Mouse (Mus musculus) stomach, embryonic 15.5 days (tissue): ENCODE data around the gene Capn1. TPM values are rescaled to one million over a fixed set of nuclear protein-coding genes. Genes with fewer than 3 reads are reported as not detected.

Experiments used
- ATAC-seq: fragments of 200-750 bp; cut with Nextera tagmentation; 2 replicates; pipeline ENCODE4 v1.8.0; 2017; ENCODE audit warnings: low read depth, moderate number of reproducible peaks, moderate TSS enrichment; ENCODE audit not compliant: insufficient read depth, low FRiP score
- H3K27ac ChIP-seq: fragments of 300-500 bp; sonication (generic); 2 replicates; pipeline ENCODE4 v1.5.1; 2015; ENCODE audit warnings: mild to moderate bottlenecking, inconsistent platforms
- H3K27me3 ChIP-seq: fragments of 300-500 bp; sonication (generic); replicated peaks from 2 replicates; pipeline ENCODE4 v1.6.1; 2015; ENCODE audit warnings: inconsistent platforms
- H3K36me3 ChIP-seq: fragments of 300-500 bp; sonication (generic); 2 replicates; pipeline ENCODE4 v1.6.1; 2015; ENCODE audit warnings: inconsistent platforms
- H3K4me1 ChIP-seq: fragments of 300-500 bp; sonication (generic); 2 replicates; pipeline ENCODE4 v1.6.1; 2015; ENCODE audit warnings: inconsistent platforms
- H3K4me2 ChIP-seq: fragments of 300-500 bp; sonication (generic); 2 replicates; pipeline ENCODE4 v1.6.1; 2015; ENCODE audit warnings: mild to moderate bottlenecking, inconsistent platforms
- H3K4me3 ChIP-seq: fragments of 300-500 bp; sonication (generic); replicated peaks from 2 replicates; pipeline ENCODE4 v1.5.1; 2015; ENCODE audit warnings: inconsistent platforms
- H3K9ac ChIP-seq: fragments of 300-500 bp; sonication (generic); 2 replicates; pipeline ENCODE4 v1.6.1; 2015; ENCODE audit warnings: inconsistent platforms
- H3K9me3 ChIP-seq: fragments of 300-500 bp; sonication (generic); 2 replicates; pipeline ENCODE4 v1.6.1; 2016; ENCODE audit warnings: inconsistent platforms
- WGBS: fragments of 180-500 bp; shearing (Covaris S2); methylation state at CpG from one replicate; pipeline ENCODE4 v1.1.7; 2015; 5-methylcytosine and 5-hydroxymethylcytosine counted together
- microRNA-seq: library from miRNA; unstranded; fragments of <30 nt; microRNA quantifications from one replicate; pipeline ENCODE4, GENCODE M21; 2016
- polyA plus RNA-seq: library from polyadenylated mRNA; unstranded; fragments of >200 nt; fragmentation: Nextera tagmentation; extraction: Ambion mirVana; gene quantifications from 2 replicates; pipeline ENCODE4 v1.2.1, GENCODE M21; 2015

Gene Capn1
- polyA plus RNA-seq, 1 experiment from 2014 or later, result 16.4 TPM

GRCm38 (mm10) chr19:5943404-5943803 lies 72.3 kb downstream of the Capn1 start:
- ATAC-seq, result no peak
- Histone ChIP-seq H3K36me3 (0 out of 2 replicates have a peak, but pooled peaks cover 16% of the 10 kb centered on the region), H3K9ac (no peak overlapping the region), H3K4me3 (no peak overlapping the region), H3K27ac (0 out of 2 replicates have a peak overlapping the region, but pooled peaks have one; percentile 16), H3K27me3 (no peaks in the 10 kb centered on the region), H3K4me1 (peaks cover 32% of the 10 kb centered on the region), H3K4me2 (no peak overlapping the region), H3K9me3 (no peaks in the 10 kb centered on the region)
- WGBS, result 92% methylated on average over 15 of the region's 15 CpGs

- Histone ChIP-seq H3K4me1 (peaks cover 41% of the 10 kb centered on the region), H3K27ac (no peak overlapping the region), H3K4me3 (no peak overlapping the region), H3K27me3 (no peaks in the 10 kb centered on the region), H3K36me3 (0 out of 2 replicates have a peak, but pooled peaks cover 13% of the 10 kb centered on the region), H3K4me2 (no peak overlapping the region), H3K9ac (no peak overlapping the region), H3K9me3 (no peaks in the 10 kb centered on the region)
- WGBS, result 87% methylated on average over 7 of the region's 7 CpGs
- no peak for ATAC-seq
Observed at GRCm38 (mm10) chr19:5942581-5942980, 73.1 kb downstream of the Capn1 start.

- H3K9ac ChIP-seq, result no peak overlapping the region
- ATAC-seq, result no peak
Observed at GRCm38 (mm10) chr19:5940656-5941055, 75.0 kb downstream of the Capn1 start.

GRCm38 (mm10) chr19:5940173-5940572 lies 75.5 kb downstream of the Capn1 start:
- Histone ChIP-seq H3K4me2 (no peak overlapping the region), H3K9ac (no peak overlapping the region), H3K4me1 (peaks cover 45% of the 10 kb centered on the region), H3K27ac (peak overlapping the region; percentile 75), H3K36me3 (0 out of 2 replicates have a peak, but pooled peaks cover 11% of the 10 kb centered on the region), H3K27me3 (no peaks in the 10 kb centered on the region), H3K9me3 (no peaks in the 10 kb centered on the region), H3K4me3 (no peak overlapping the region)
- peak; percentile 38; the same call in 1 of the 2 replicates for ATAC-seq
- 52% methylated on average over 4 of the region's 4 CpGs for WGBS

More at GRCm38 (mm10) chr19:5940656-5941055, 75.0 kb downstream of the Capn1 start:
- H3K9me3 ChIP-seq, result no peaks in the 10 kb centered on the region
- H3K4me3 ChIP-seq, result no peak overlapping the region
- WGBS, result 84% methylated on average over 10 of the region's 10 CpGs
- peaks cover 45% of the 10 kb centered on the region for H3K4me1 ChIP-seq
- H3K36me3 ChIP-seq, result 0 out of 2 replicates have a peak, but pooled peaks cover 11% of the 10 kb centered on the region
- peak overlapping the region; percentile 75 for H3K27ac ChIP-seq
- no peak overlapping the region for H3K4me2 ChIP-seq
- H3K27me3 ChIP-seq, result no peaks in the 10 kb centered on the region

GRCm38 (mm10) chr19:5939715-5940114 lies 76.0 kb downstream of the Capn1 start:
- Histone ChIP-seq H3K27me3 (no peaks in the 10 kb centered on the region), H3K4me3 (no peak overlapping the region), H3K27ac (peak overlapping the region; percentile 75), H3K4me1 (peaks cover 45% of the 10 kb centered on the region), H3K4me2 (no peak overlapping the region), H3K9ac (no peak overlapping the region), H3K9me3 (no peaks in the 10 kb centered on the region), H3K36me3 (0 out of 2 replicates have a peak, but pooled peaks cover 11% of the 10 kb centered on the region)
- no peak for ATAC-seq
- 84% methylated on average over 5 of the region's 5 CpGs for WGBS

Small RNA genes within 50 kb of the gene (microRNA-seq; reads per million reads assigned to microRNA genes)
- 1.7 reads per million for gene Mir6988

Other genes starting within 250 kb of the Capn1 start
- 63.6 and 68.9 TPM in 2 replicates for gene Scyl1, start 244.5 kb downstream of the Capn1 start, polyA plus RNA-seq
- 25.3 and 27.7 TPM in 2 replicates for gene Frmd8, start 140.6 kb downstream of the Capn1 start, polyA plus RNA-seq
- 5.5 TPM in 2 replicates for gene Slc25a45, start 138.1 kb downstream of the Capn1 start, polyA plus RNA-seq
- gene Tigd3, start 121.7 kb downstream of the Capn1 start, polyA plus RNA-seq, result 2.3 and 2.4 TPM in 2 replicates
- 98.7 and 118 TPM in 2 replicates for gene Dpf2, start 102.9 kb downstream of the Capn1 start, polyA plus RNA-seq
- gene Cdc42ep2, start 91.1 kb downstream of the Capn1 start, polyA plus RNA-seq, result 9.6 and 11.0 TPM in 2 replicates
- 60.9 and 64.2 TPM in 2 replicates for gene Pola2, start 51.7 kb downstream of the Capn1 start, polyA plus RNA-seq
- not detected in 2 replicates for gene Slc22a20, start 29.8 kb downstream of the Capn1 start, polyA plus RNA-seq
- 26.7 and 31.7 TPM in 2 replicates for gene Syvn1, start 30.7 kb upstream of the Capn1 start, polyA plus RNA-seq
- 68.0 and 70.4 TPM in 2 replicates for gene Mrpl49, start 41.9 kb upstream of the Capn1 start, polyA plus RNA-seq
- 625 and 772 TPM in 2 replicates for gene Fau, start 41.9 kb upstream of the Capn1 start, polyA plus RNA-seq
- 34.6 and 36.6 TPM in 2 replicates for gene Znhit2, start 45.3 kb upstream of the Capn1 start, polyA plus RNA-seq
- 27.7 and 30.0 TPM in 2 replicates for gene Tm7sf2, start 52.5 kb upstream of the Capn1 start, polyA plus RNA-seq
- 69.1 and 70.0 TPM in 2 replicates for gene Vps51, start 61.3 kb upstream of the Capn1 start, polyA plus RNA-seq
- not detected in 2 replicates for gene Tmem262, start 64.1 kb upstream of the Capn1 start, polyA plus RNA-seq
- 2.0 and 2.3 TPM in 2 replicates for gene Gm28374, start 66.4 kb upstream of the Capn1 start, polyA plus RNA-seq
- gene Zfpl1, start 69.1 kb upstream of the Capn1 start, polyA plus RNA-seq, result 61.5 and 69.8 TPM in 2 replicates
- gene Cdca5, start 69.1 kb upstream of the Capn1 start, polyA plus RNA-seq, result 29.9 and 32.7 TPM in 2 replicates
- 0.28 TPM in 1 of 2 replicates, not detected in the other for gene AC131692.1, start 78.5 kb upstream of the Capn1 start, polyA plus RNA-seq
- gene Naaladl1, start 89.9 kb upstream of the Capn1 start, polyA plus RNA-seq, result 3.0 and 5.9 TPM in 2 replicates
- gene Sac3d1, start 102.8 kb upstream of the Capn1 start, polyA plus RNA-seq, result 40.7 and 46.1 TPM in 2 replicates
- gene Snx15, start 112.4 kb upstream of the Capn1 start, polyA plus RNA-seq, result 29.2 and 29.9 TPM in 2 replicates
- gene Batf2, start 125.1 kb upstream of the Capn1 start, polyA plus RNA-seq, result 0.34 and 0.55 TPM in 2 replicates
- 101 and 102 TPM in 2 replicates for gene Arl2, start 125.7 kb upstream of the Capn1 start, polyA plus RNA-seq
- not detected in 2 replicates for gene Majin, start 168.5 kb upstream of the Capn1 start, polyA plus RNA-seq
- gene Gpha2, start 210.5 kb upstream of the Capn1 start, polyA plus RNA-seq, result 0.62 TPM in 2 replicates
- 20.5 and 23.7 TPM in 2 replicates for gene Ppp2r5b, start 220.0 kb upstream of the Capn1 start, polyA plus RNA-seq
- 7.6 and 10.6 TPM in 2 replicates for gene Atg2a, start 225.8 kb upstream of the Capn1 start, polyA plus RNA-seq